Mouse (Mus musculus): ENCODE data around the gene Ano1. TPM values are rescaled to one million over a fixed set of nuclear protein-coding genes. Genes with fewer than 3 reads are reported as not detected.

The Ano1 gene
- polyA plus RNA-seq, 1 experiment from 2014 or later, result 2.6 TPM

- H3K36me3 ChIP-seq (ENCODE audit: control insufficient read depth, insufficient read depth, low read length), result no peaks in the 10 kb centered on the region
- no peak overlapping the region for H3K9ac ChIP-seq (ENCODE audit: low read length)
- no peaks in the 10 kb centered on the region for H3K9me3 ChIP-seq (ENCODE audit: control insufficient read depth, low read length)
- no peak for DNase-seq (ENCODE audit: low spot score)
- H3K4me2 ChIP-seq (ENCODE audit: low read depth), result no peak overlapping the region
- no peak overlapping the region for H3K4me3 ChIP-seq (ENCODE audit: low read depth, low read length)
- H3K4me1 ChIP-seq (ENCODE audit: control insufficient read depth, insufficient read depth, low read length), result no peaks in the 10 kb centered on the region
- no peaks in the 10 kb centered on the region for H3K27me3 ChIP-seq (ENCODE audit: control insufficient read depth, insufficient read depth, low read length)
- no peak overlapping the region for H3K27ac ChIP-seq (ENCODE audit: low read depth, low read length)
- ATAC-seq (ENCODE audit: insufficient read depth, low FRiP score, low TSS enrichment), result no peak
- 76% methylated on average over 9 of the region's 9 CpGs for WGBS
These were observed 8.5 kb upstream of the Ano1 start for GRCm38 (mm10) chr7:144760228-144760627.

- H3K27me3 ChIP-seq (ENCODE audit: control insufficient read depth, insufficient read depth, low read length), result no peaks in the 10 kb centered on the region
- H3K36me3 ChIP-seq (ENCODE audit: control insufficient read depth, insufficient read depth, low read length), result no peaks in the 10 kb centered on the region
- DNase-seq (ENCODE audit: low spot score) (no peak), ATAC-seq (ENCODE audit: insufficient read depth, low FRiP score, low TSS enrichment) (no peak)
- no peak overlapping the region for H3K4me3 ChIP-seq (ENCODE audit: low read depth, low read length)
- H3K9ac ChIP-seq (ENCODE audit: low read length), result no peak overlapping the region
- H3K4me2 ChIP-seq (ENCODE audit: low read depth), result no peak overlapping the region
- H3K4me1 ChIP-seq (ENCODE audit: control insufficient read depth, insufficient read depth, low read length), result no peaks in the 10 kb centered on the region
- no peak overlapping the region for H3K27ac ChIP-seq (ENCODE audit: low read depth, low read length)
- WGBS, result 87% methylated on average over 2 of the region's 2 CpGs
- H3K9me3 ChIP-seq (ENCODE audit: control insufficient read depth, low read length), result no peaks in the 10 kb centered on the region
These were observed 7.7 kb upstream of the Ano1 start for GRCm38 (mm10) chr7:144759455-144759854.

- no peaks in the 10 kb centered on the region for H3K27me3 ChIP-seq (ENCODE audit: control insufficient read depth, insufficient read depth, low read length)
- H3K9me3 ChIP-seq (ENCODE audit: control insufficient read depth, low read length), result no peaks in the 10 kb centered on the region
- no peaks in the 10 kb centered on the region for H3K4me1 ChIP-seq (ENCODE audit: control insufficient read depth, insufficient read depth, low read length)
- no peaks in the 10 kb centered on the region for H3K36me3 ChIP-seq (ENCODE audit: control insufficient read depth, insufficient read depth, low read length)
- H3K9ac ChIP-seq (ENCODE audit: low read length), result no peak overlapping the region
- no peak overlapping the region for H3K4me2 ChIP-seq (ENCODE audit: low read depth)
- no peak overlapping the region for H3K27ac ChIP-seq (ENCODE audit: low read depth, low read length)
- no peak for ATAC-seq (ENCODE audit: insufficient read depth, low FRiP score, low TSS enrichment)
- no peak overlapping the region for H3K4me3 ChIP-seq (ENCODE audit: low read depth, low read length)
- 82% methylated on average over 11 of the region's 11 CpGs for WGBS
- DNase-seq (ENCODE audit: low spot score), result no peak
These were observed 4.0 kb upstream of the Ano1 start for GRCm38 (mm10) chr7:144755511-144756378.

- Histone ChIP-seq H3K9ac (ENCODE audit: low read length) (no peak overlapping the region), H3K4me1 (ENCODE audit: control insufficient read depth, insufficient read depth, low read length) (no peaks in the 10 kb centered on the region), H3K36me3 (ENCODE audit: control insufficient read depth, insufficient read depth, low read length) (no peaks in the 10 kb centered on the region), H3K27ac (ENCODE audit: low read depth, low read length) (no peak overlapping the region), H3K9me3 (ENCODE audit: control insufficient read depth, low read length) (no peaks in the 10 kb centered on the region), H3K4me3 (ENCODE audit: low read depth, low read length) (no peak overlapping the region), H3K4me2 (ENCODE audit: low read depth) (no peak overlapping the region), H3K27me3 (ENCODE audit: control insufficient read depth, insufficient read depth, low read length) (no peaks in the 10 kb centered on the region)
- ATAC-seq (ENCODE audit: insufficient read depth, low FRiP score, low TSS enrichment) (no peak), DNase-seq (ENCODE audit: low spot score) (no peak)
- WGBS, result 91% methylated on average over 2 of the region's 2 CpGs
These were observed 2.9 kb upstream of the Ano1 start for GRCm38 (mm10) chr7:144754722-144755121.

GRCm38 (mm10) chr7:144753657-144754031 lies 1.9 kb upstream of the Ano1 start:
- no peaks in the 10 kb centered on the region for H3K36me3 ChIP-seq (ENCODE audit: control insufficient read depth, insufficient read depth, low read length)
- no peak overlapping the region for H3K4me3 ChIP-seq (ENCODE audit: low read depth, low read length)
- H3K9ac ChIP-seq (ENCODE audit: low read length), result no peak overlapping the region
- H3K9me3 ChIP-seq (ENCODE audit: control insufficient read depth, low read length), result no peaks in the 10 kb centered on the region
- H3K27ac ChIP-seq (ENCODE audit: low read depth, low read length), result no peak overlapping the region
- H3K4me1 ChIP-seq (ENCODE audit: control insufficient read depth, insufficient read depth, low read length), result no peaks in the 10 kb centered on the region
- no peaks in the 10 kb centered on the region for H3K27me3 ChIP-seq (ENCODE audit: control insufficient read depth, insufficient read depth, low read length)
- H3K4me2 ChIP-seq (ENCODE audit: low read depth), result no peak overlapping the region
- 89% methylated on average over 9 of the region's 9 CpGs for WGBS
- ATAC-seq (ENCODE audit: insufficient read depth, low FRiP score, low TSS enrichment), result no peak
- DNase-seq (ENCODE audit: low spot score), result no peak

- no peaks in the 10 kb centered on the region for H3K4me1 ChIP-seq (ENCODE audit: control insufficient read depth, insufficient read depth, low read length)
- WGBS, result 68% methylated on average over 14 of the region's 14 CpGs
- H3K9ac ChIP-seq (ENCODE audit: low read length), result no peak overlapping the region
- no peak overlapping the region for H3K4me3 ChIP-seq (ENCODE audit: low read depth, low read length)
- no peaks in the 10 kb centered on the region for H3K27me3 ChIP-seq (ENCODE audit: control insufficient read depth, insufficient read depth, low read length)
- no peaks in the 10 kb centered on the region for H3K9me3 ChIP-seq (ENCODE audit: control insufficient read depth, low read length)
- DNase-seq (ENCODE audit: low spot score) (no peak), ATAC-seq (ENCODE audit: insufficient read depth, low FRiP score, low TSS enrichment) (no peak)
- no peak overlapping the region for H3K4me2 ChIP-seq (ENCODE audit: low read depth)
- no peak overlapping the region for H3K27ac ChIP-seq (ENCODE audit: low read depth, low read length)
- no peaks in the 10 kb centered on the region for H3K36me3 ChIP-seq (ENCODE audit: control insufficient read depth, insufficient read depth, low read length)
These were observed 1.3 kb upstream of the Ano1 start for GRCm38 (mm10) chr7:144752919-144753656.

GRCm38 (mm10) chr7:144747756-144748155 lies 4.0 kb downstream of the Ano1 start:
- Histone ChIP-seq H3K27ac (ENCODE audit: low read depth, low read length) (no peak overlapping the region), H3K27me3 (ENCODE audit: control insufficient read depth, insufficient read depth, low read length) (no peaks in the 10 kb centered on the region), H3K36me3 (ENCODE audit: control insufficient read depth, insufficient read depth, low read length) (no peaks in the 10 kb centered on the region), H3K4me2 (ENCODE audit: low read depth) (no peak overlapping the region), H3K4me1 (ENCODE audit: control insufficient read depth, insufficient read depth, low read length) (no peaks in the 10 kb centered on the region), H3K9me3 (ENCODE audit: control insufficient read depth, low read length) (no peaks in the 10 kb centered on the region), H3K9ac (ENCODE audit: low read length) (no peak overlapping the region), H3K4me3 (ENCODE audit: low read depth, low read length) (no peak overlapping the region)
- no peak for ATAC-seq (ENCODE audit: insufficient read depth, low FRiP score, low TSS enrichment)
- no peak for DNase-seq (ENCODE audit: low spot score)
- 77% methylated on average over 2 of the region's 2 CpGs for WGBS

GRCm38 (mm10) chr7:144746466-144746865 lies 5.3 kb downstream of the Ano1 start:
- no peak overlapping the region for H3K9ac ChIP-seq (ENCODE audit: low read length)
- H3K36me3 ChIP-seq (ENCODE audit: control insufficient read depth, insufficient read depth, low read length), result no peaks in the 10 kb centered on the region
- no peaks in the 10 kb centered on the region for H3K9me3 ChIP-seq (ENCODE audit: control insufficient read depth, low read length)
- ATAC-seq (ENCODE audit: insufficient read depth, low FRiP score, low TSS enrichment), result no peak
- H3K4me3 ChIP-seq (ENCODE audit: low read depth, low read length), result no peak overlapping the region
- no peak for DNase-seq (ENCODE audit: low spot score)
- no peak overlapping the region for H3K27ac ChIP-seq (ENCODE audit: low read depth, low read length)
- WGBS, result 85% methylated on average over 4 of the region's 4 CpGs
- H3K4me1 ChIP-seq (ENCODE audit: control insufficient read depth, insufficient read depth, low read length), result no peaks in the 10 kb centered on the region
- no peak overlapping the region for H3K4me2 ChIP-seq (ENCODE audit: low read depth)
- H3K27me3 ChIP-seq (ENCODE audit: control insufficient read depth, insufficient read depth, low read length), result no peaks in the 10 kb centered on the region

GRCm38 (mm10) chr7:144743874-144744273 lies 7.9 kb downstream of the Ano1 start:
- Histone ChIP-seq H3K4me3 (ENCODE audit: low read depth, low read length) (no peak overlapping the region), H3K27me3 (ENCODE audit: control insufficient read depth, insufficient read depth, low read length) (no peaks in the 10 kb centered on the region), H3K9ac (ENCODE audit: low read length) (no peak overlapping the region), H3K36me3 (ENCODE audit: control insufficient read depth, insufficient read depth, low read length) (no peaks in the 10 kb centered on the region), H3K27ac (ENCODE audit: low read depth, low read length) (no peak overlapping the region), H3K9me3 (ENCODE audit: control insufficient read depth, low read length) (no peaks in the 10 kb centered on the region), H3K4me1 (ENCODE audit: control insufficient read depth, insufficient read depth, low read length) (no peaks in the 10 kb centered on the region), H3K4me2 (ENCODE audit: low read depth) (no peak overlapping the region)
- no peak for ATAC-seq (ENCODE audit: insufficient read depth, low FRiP score, low TSS enrichment)
- WGBS, result 84% methylated on average over 5 of the region's 5 CpGs
- no peak for DNase-seq (ENCODE audit: low spot score)
